Mouse (Mus musculus): ENCODE measurements around the gene Tescl. TPM values are rescaled to one million over a fixed set of nuclear protein-coding genes. Genes with fewer than 3 reads are reported as not detected.

Gene Tescl
- not detected in 2 replicates for total RNA-seq (2017)

- ATAC-seq (replicated peaks; ENCODE audit: low read depth, poor library complexity, severe bottlenecking) = peak; percentile 68
Measured at GRCm38 (mm10) chr7:24333304-24333986, at the start of gene Tescl. Gene Tescl (minus strand): TSS chr7:24333936.

DNA sequence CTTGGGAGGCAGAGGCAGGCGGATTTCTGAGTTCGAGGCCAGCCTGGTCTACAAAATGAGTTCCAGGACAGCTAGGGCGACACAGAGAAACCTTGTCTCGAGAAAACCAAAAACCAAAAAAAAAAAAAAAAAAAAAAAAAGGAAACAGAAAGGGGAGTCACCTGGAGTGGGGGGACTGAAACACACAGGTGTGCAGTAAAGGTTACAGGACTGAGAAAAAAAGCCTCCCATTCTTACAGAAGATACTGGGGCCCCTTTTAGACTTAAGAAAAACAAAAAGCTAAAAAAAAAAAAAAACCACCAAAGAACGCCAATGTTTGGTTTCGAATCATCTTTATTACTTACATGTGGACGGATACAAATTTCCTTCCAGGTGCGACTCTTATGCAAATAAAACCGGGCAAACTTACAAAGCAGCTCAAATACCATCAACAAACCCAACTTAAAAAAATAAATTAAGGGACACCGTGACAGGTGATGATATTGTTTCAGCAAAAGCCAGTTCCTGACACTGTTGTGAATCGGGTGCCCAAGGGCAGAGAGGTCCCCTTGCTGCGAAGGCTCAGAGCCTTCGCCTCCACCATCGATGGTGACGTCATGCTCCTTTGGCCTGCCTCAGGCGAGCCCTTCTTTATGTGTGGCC is 49.1 kb upstream of the Tescl start:
- no peak for ATAC-seq (replicated peaks; ENCODE audit: low read depth, poor library complexity, severe bottlenecking)

GRCm38 (mm10) chr7:24380370-24380769 is 46.6 kb upstream of the Tescl start:
- no peak for ATAC-seq (replicated peaks; ENCODE audit: low read depth, poor library complexity, severe bottlenecking)

GRCm38 (mm10) chr7:24379934-24380333 is 46.2 kb upstream of the Tescl start:
- peak; percentile 26 for ATAC-seq (replicated peaks; ENCODE audit: low read depth, poor library complexity, severe bottlenecking)

- no peak for ATAC-seq (replicated peaks; ENCODE audit: low read depth, poor library complexity, severe bottlenecking)
Measured at GRCm38 (mm10) chr7:24378049-24378701, 44.4 kb upstream of the Tescl start.

- peak; percentile 60 for ATAC-seq (replicated peaks; ENCODE audit: low read depth, poor library complexity, severe bottlenecking)
Measured at GRCm38 (mm10) chr7:24377091-24377865, 43.5 kb upstream of the Tescl start.

DNA sequence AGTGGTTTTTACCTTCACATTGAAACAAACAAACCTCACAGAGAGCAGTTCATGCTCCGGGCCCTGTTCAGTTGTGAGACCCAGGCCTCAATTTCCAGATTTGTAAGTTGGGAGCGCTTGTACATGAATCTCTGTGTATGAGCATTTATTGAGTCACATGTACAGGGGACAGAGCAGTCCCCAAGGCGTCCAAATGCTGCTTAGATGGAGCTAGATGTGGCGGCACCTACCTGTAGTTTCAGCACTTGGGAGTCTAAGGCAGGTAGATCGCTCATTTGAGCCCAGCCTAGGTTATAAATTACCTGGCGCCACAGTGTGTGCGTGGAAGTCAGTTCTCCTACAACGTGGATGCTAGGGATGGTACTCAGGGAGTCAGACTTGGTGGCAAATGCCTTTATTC is 42.7 kb upstream of the Tescl start:
- ATAC-seq (replicated peaks; ENCODE audit: low read depth, poor library complexity, severe bottlenecking) = no peak

DNA sequence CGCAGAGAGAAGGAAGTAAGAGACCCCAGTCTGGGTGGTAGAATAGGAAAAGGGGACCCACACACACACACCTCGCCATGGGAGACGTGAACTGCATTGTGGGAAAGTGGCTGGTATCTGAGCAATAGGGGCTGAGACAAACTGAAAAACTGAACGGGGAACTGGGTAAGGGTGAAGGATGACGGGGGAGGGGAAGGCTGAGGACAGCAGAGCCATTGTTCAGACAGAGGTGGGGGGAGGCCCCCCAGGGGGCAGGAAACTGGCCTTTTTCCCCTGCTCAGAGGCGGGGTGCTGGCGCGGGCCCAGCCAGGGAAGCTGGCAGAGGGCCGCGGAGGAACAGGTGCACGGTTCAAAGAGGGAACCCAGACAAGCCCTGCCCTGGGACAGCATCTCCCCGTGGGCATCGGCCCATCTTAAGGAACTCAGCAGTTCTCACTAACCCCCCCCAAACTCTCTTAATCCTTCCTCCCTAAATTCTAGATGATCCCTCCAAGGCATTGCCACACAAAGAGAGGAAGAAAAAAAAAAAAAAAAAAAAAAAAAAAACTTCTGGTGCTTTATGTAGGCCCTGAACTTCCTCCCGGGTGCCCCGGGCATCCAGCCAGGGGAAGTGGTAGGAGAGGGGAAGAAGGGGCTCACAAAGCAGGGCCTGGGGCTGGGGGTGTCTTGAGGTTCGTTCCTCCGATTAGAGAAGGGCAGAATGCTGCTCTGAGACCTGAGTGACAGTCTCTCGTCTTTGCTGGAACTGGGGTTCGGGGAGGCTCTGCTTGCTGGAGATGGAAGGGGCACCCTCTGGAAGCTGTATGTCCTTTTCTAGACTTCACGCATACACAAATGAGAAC is 40.0 kb upstream of the Tescl start:
- ATAC-seq (replicated peaks; ENCODE audit: low read depth, poor library complexity, severe bottlenecking) = peak; percentile 29

DNA sequence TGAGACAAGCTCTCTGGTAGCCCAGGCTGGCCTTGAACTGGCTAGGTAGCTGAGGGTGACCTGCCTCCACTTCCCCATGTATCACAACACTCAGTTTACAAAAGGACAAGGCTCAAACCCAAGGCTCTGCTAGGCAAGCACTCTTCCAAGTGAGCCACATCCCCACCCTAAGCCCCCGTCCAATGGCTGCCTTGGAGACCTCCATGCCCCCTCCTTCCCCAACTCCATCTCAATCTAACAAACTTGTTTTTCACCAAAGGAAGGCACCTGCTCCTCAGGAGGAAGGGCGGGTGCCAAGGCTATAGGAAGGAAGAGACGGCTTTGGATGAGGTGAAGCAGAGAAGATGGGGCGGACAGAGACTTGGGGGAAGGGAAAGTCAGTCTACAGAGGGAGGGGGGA is 39.0 kb upstream of the Tescl start:
- no peak for ATAC-seq (replicated peaks; ENCODE audit: low read depth, poor library complexity, severe bottlenecking)

- no peak for ATAC-seq (replicated peaks; ENCODE audit: low read depth, poor library complexity, severe bottlenecking)
Measured at GRCm38 (mm10) chr7:24372300-24372699, 38.6 kb upstream of the Tescl start.

DNA sequence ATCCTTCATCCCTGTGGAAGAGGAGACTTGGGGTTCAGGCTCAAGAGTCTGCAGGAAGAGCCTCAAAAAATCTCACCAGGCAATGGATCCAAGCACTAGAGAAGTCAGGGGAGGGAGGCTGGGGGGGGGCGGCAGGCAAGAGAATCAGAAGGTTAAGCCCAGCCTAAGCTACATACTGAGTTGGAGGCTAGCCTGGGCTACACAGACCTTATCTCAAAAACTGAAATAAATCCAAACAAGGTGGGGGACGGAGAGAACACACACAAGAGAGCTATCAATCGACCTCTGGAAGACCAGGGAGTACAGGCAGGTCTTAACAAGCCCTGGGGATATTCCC is 38.0 kb upstream of the Tescl start:
- no peak for ATAC-seq (replicated peaks; ENCODE audit: low read depth, poor library complexity, severe bottlenecking)

GRCm38 (mm10) chr7:24371012-24371808 is 37.5 kb upstream of the Tescl start:
- peak; percentile 52 for ATAC-seq (replicated peaks; ENCODE audit: low read depth, poor library complexity, severe bottlenecking)

GRCm38 (mm10) chr7:24369731-24370541 is 36.2 kb upstream of the Tescl start, which contains the start of gene Kcnn4:
Gene Kcnn4 (plus strand): TSS chr7:24370263.
- ATAC-seq (replicated peaks; ENCODE audit: low read depth, poor library complexity, severe bottlenecking) = peak; percentile 42

GRCm38 (mm10) chr7:24368946-24369345 is 35.2 kb upstream of the Tescl start:
- ATAC-seq (replicated peaks; ENCODE audit: low read depth, poor library complexity, severe bottlenecking) = no peak

DNA sequence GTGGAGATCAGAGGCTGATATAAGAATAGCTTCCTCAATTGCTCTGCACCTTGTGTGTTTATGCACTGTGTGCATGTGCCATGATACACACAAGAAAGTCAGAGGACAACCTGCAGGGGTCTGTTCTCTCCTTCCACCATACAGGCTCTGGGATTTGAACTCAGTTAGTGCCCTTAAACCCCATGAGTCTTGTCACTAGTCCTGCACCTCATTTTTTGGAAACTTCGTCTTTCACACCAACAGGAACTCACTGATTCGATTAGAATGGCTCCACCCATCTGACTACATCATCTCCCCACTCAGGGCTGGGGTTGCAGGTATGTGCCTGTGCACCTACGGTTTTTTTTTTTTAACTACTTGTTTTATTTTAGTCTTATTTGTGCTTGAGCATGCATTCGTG is 34.5 kb upstream of the Tescl start:
- ATAC-seq (replicated peaks; ENCODE audit: low read depth, poor library complexity, severe bottlenecking) = no peak

- ATAC-seq (replicated peaks; ENCODE audit: low read depth, poor library complexity, severe bottlenecking) = no peak
Measured at GRCm38 (mm10) chr7:24366716-24367632, 33.2 kb upstream of the Tescl start.
